In the genomic region with DNA sequence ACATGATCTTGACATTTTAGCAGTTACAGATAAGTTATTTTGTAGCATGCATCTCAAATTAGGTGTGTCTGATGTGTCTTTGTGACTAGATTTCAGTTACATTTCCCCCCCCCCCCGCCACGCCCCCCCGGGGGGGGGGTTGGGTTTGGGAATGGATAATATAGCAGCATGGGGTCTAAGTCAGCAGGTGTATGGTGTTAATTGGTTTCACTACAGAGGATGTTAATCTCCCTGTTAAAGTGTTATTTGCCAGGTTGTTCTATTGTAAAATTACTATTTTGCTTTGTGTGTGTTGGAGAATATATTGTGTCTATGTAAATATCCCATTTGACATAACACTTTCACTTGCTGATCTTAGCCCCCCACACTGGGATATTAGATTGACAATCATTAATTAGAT, we compare ENCODE assay signal across 19 mouse cellular contexts.
A peak's percentile ranks its signal among the peaks of the same experiment; 100 is the strongest.
DNase-seq lines count a peak whose midpoint lies in the region; ATAC-seq lines count a peak whose summit lies in the region.
"Had no signal": no experiment of that assay in that cellular context is flagged by ENCODE, and none has a peak within 500 bp of the region (broad histone marks: within the 10 kb centered on the region; RNA-seq: fewer than 3 reads in every experiment).

No protein-coding gene starts in this region.

- ATAC-seq in forebrain, embryonic 13.5 days, result 0 out of 2 replicates have a peak, but pooled peaks have one; percentile 41
- peak; percentile 65; the same call in 1 of the 2 replicates for ATAC-seq in neural tube, embryonic 13.5 days (ENCODE audit: low read depth)
- peak; percentile 69; the same call in 1 of the 2 replicates for ATAC-seq in neural tube, embryonic 14.5 days (ENCODE audit: low read depth)
- ATAC-seq: forebrain, embryonic 15.5 days; forebrain, postnatal 0 days had no signal

- H3K27me3 ChIP-seq in forebrain, embryonic 13.5 days, result no peaks in the 10 kb centered on the region
- no peaks in the 10 kb centered on the region for H3K27me3 ChIP-seq in forebrain, embryonic 10.5 days (ENCODE audit: poor library complexity, severe bottlenecking)
- no peaks in the 10 kb centered on the region for H3K27me3 ChIP-seq in neural tube, embryonic 13.5 days
- no peaks in the 10 kb centered on the region for H3K27me3 ChIP-seq in neural tube, embryonic 14.5 days (ENCODE audit: control insufficient read depth, insufficient read depth, low read length)
- H3K27me3 ChIP-seq: embryonic facial prominence, embryonic 12.5 days; forebrain, embryonic 12.5 days; forebrain, embryonic 15.5 days had no signal

- H3K27ac ChIP-seq in forebrain, embryonic 13.5 days, result no peak overlapping the region
- H3K27ac ChIP-seq in forebrain, embryonic 10.5 days, result no peak overlapping the region
- 0 out of 2 replicates have a peak overlapping the region, but pooled peaks have one; percentile 24 for H3K27ac ChIP-seq in neural tube, embryonic 13.5 days (replicated peaks)
- no peak overlapping the region for H3K27ac ChIP-seq in neural tube, embryonic 14.5 days (ENCODE audit: low read depth, low read length)
- H3K27ac ChIP-seq: embryonic facial prominence, embryonic 10.5 days; embryonic facial prominence, embryonic 12.5 days; forebrain, embryonic 12.5 days; forebrain, embryonic 15.5 days had no signal

- H3K36me3 ChIP-seq in forebrain, embryonic 13.5 days (ENCODE audit: poor library complexity, severe bottlenecking), result no peaks in the 10 kb centered on the region
- H3K36me3 ChIP-seq in forebrain, embryonic 10.5 days (replicated peaks), result no peaks in the 10 kb centered on the region
- H3K36me3 ChIP-seq in neural tube, embryonic 13.5 days, result no peaks in the 10 kb centered on the region
- H3K36me3 ChIP-seq in neural tube, embryonic 14.5 days (ENCODE audit: control insufficient read depth, insufficient read depth, low read length), result no peaks in the 10 kb centered on the region
- H3K36me3 ChIP-seq: embryonic facial prominence, embryonic 10.5 days; embryonic facial prominence, embryonic 12.5 days; forebrain, embryonic 12.5 days; forebrain, embryonic 15.5 days had no signal

- no peaks in the 10 kb centered on the region for H3K9me3 ChIP-seq in forebrain, embryonic 13.5 days (replicated peaks)
- no peaks in the 10 kb centered on the region for H3K9me3 ChIP-seq in forebrain, embryonic 10.5 days
- no peaks in the 10 kb centered on the region for H3K9me3 ChIP-seq in neural tube, embryonic 13.5 days
- H3K9me3 ChIP-seq in neural tube, embryonic 14.5 days (ENCODE audit: control insufficient read depth, low read length), result no peaks in the 10 kb centered on the region
- H3K9me3 ChIP-seq: embryonic facial prominence, embryonic 10.5 days; embryonic facial prominence, embryonic 12.5 days; forebrain, embryonic 12.5 days; forebrain, embryonic 15.5 days had no signal

- H3K4me2 ChIP-seq in forebrain, embryonic 13.5 days, result no peak overlapping the region
- no peak overlapping the region for H3K4me2 ChIP-seq in neural tube, embryonic 13.5 days
- no peak overlapping the region for H3K4me2 ChIP-seq in neural tube, embryonic 14.5 days (ENCODE audit: low read depth, low read length)
- H3K4me2 ChIP-seq: embryonic facial prominence, embryonic 12.5 days; forebrain, embryonic 12.5 days; forebrain, embryonic 15.5 days had no signal

- no peak for DNase-seq in forebrain, embryonic 10.5 days (ENCODE audit: extremely low spot score, low spot score)
- no peak for DNase-seq in neural tube, embryonic 10.5 days (ENCODE audit: extremely low spot score, low spot score)
- DNase-seq in retina, postnatal 1 day, result no peak
- DNase-seq: adrenal gland, adult 2 months; adrenal gland, postnatal 10 days; adrenal gland, postnatal 25 days; cerebellum, adult 11-12 months; cerebellum, adult 2 months; cerebellum, adult 9-10 months; cerebellum, postnatal 10 days; cerebellum, postnatal 25 days; forebrain, postnatal 0 days had no signal

- WGBS in forebrain, embryonic 13.5 days, result 7% methylated on average over 3 of the region's 3 CpGs
- 8% methylated on average over 3 of the region's 3 CpGs for WGBS in forebrain, embryonic 10.5 days
- 19% methylated on average over 3 of the region's 3 CpGs for WGBS in neural tube, embryonic 13.5 days
- WGBS in neural tube, embryonic 14.5 days, result 31% methylated on average over 3 of the region's 3 CpGs

- H3K4me1 ChIP-seq in forebrain, embryonic 13.5 days, result 0 out of 2 replicates have a peak, but pooled peaks cover 2% of the 10 kb centered on the region
- no peaks in the 10 kb centered on the region for H3K4me1 ChIP-seq in forebrain, embryonic 10.5 days
- H3K4me1 ChIP-seq in neural tube, embryonic 13.5 days (replicated peaks), result 0 out of 2 replicates have a peak, but pooled peaks cover 3% of the 10 kb centered on the region
- H3K4me1 ChIP-seq in neural tube, embryonic 14.5 days (ENCODE audit: control insufficient read depth, insufficient read depth, low read length), result no peaks in the 10 kb centered on the region
- H3K4me1 ChIP-seq: embryonic facial prominence, embryonic 10.5 days; embryonic facial prominence, embryonic 12.5 days; forebrain, embryonic 12.5 days; forebrain, embryonic 15.5 days had no signal

- H3K4me3 ChIP-seq in forebrain, embryonic 13.5 days, result no peak overlapping the region
- H3K4me3 ChIP-seq in forebrain, embryonic 10.5 days, result no peak overlapping the region
- H3K4me3 ChIP-seq in neural tube, embryonic 13.5 days, result no peak overlapping the region
- no peak overlapping the region for H3K4me3 ChIP-seq in neural tube, embryonic 14.5 days (ENCODE audit: low read depth, low read length)
- H3K4me3 ChIP-seq: embryonic facial prominence, embryonic 10.5 days; embryonic facial prominence, embryonic 12.5 days; forebrain, embryonic 12.5 days; forebrain, embryonic 15.5 days had no signal

- H3K9ac ChIP-seq in forebrain, embryonic 13.5 days, result no peak overlapping the region
- no peak overlapping the region for H3K9ac ChIP-seq in neural tube, embryonic 13.5 days
- no peak overlapping the region for H3K9ac ChIP-seq in neural tube, embryonic 14.5 days (replicated peaks; ENCODE audit: low read depth, low read length)
- H3K9ac ChIP-seq: embryonic facial prominence, embryonic 12.5 days; forebrain, embryonic 12.5 days; forebrain, embryonic 15.5 days; forebrain, postnatal 0 days had no signal
